ENCODE assay signal across 8 mouse cellular contexts in genomic region chr11:97050944-97051586, GRCm38 (mm10). TPM values are rescaled to one million over a fixed set of nuclear protein-coding genes. Genes with fewer than 3 reads are reported as not detected.
A peak's percentile ranks its signal among the peaks of the same experiment; 100 is the strongest.
DNase-seq lines count a peak whose midpoint lies in the region; ATAC-seq and TF ChIP-seq lines count a peak whose summit lies in the region.

No protein-coding gene starts in this region.

- H3K27ac ChIP-seq in neural tube, embryonic 11.5 days (ENCODE audit: low read depth, low read length), result no peak overlapping the region
- H3K27ac ChIP-seq in midbrain, postnatal 0 days (ENCODE audit: low read depth, low read length), result peak overlapping the region; percentile 7

- WGBS in neural tube, embryonic 11.5 days, result 33% methylated on average over 13 of the region's 13 CpGs
- 16% methylated on average over 13 of the region's 13 CpGs for WGBS in midbrain, postnatal 0 days

- no peaks in the 10 kb centered on the region for H3K27me3 ChIP-seq in neural tube, embryonic 11.5 days (ENCODE audit: control insufficient read depth, insufficient read depth, low read length)
- H3K27me3 ChIP-seq in midbrain, postnatal 0 days (ENCODE audit: insufficient read depth, low read length), result no peaks in the 10 kb centered on the region

- peak overlapping the region; percentile 95 for H3K4me2 ChIP-seq in neural tube, embryonic 11.5 days (ENCODE audit: low read depth)
- H3K4me2 ChIP-seq in midbrain, postnatal 0 days (ENCODE audit: low read depth, low read length, poor library complexity, severe bottlenecking), result peak overlapping the region; percentile 83

- no peaks in the 10 kb centered on the region for H3K9me3 ChIP-seq in neural tube, embryonic 11.5 days (ENCODE audit: control insufficient read depth, low read length)
- no peaks in the 10 kb centered on the region for H3K9me3 ChIP-seq in midbrain, postnatal 0 days (ENCODE audit: low read length)

- no peak for ATAC-seq in neural tube, embryonic 11.5 days (ENCODE audit: insufficient read depth, low FRiP score, low TSS enrichment)
- peak; percentile 46 for ATAC-seq in midbrain, postnatal 0 days (ENCODE audit: low FRiP score)
- ATAC-seq in erythroid progenitor cell, adult 5-6 weeks (replicated peaks; ENCODE audit: low FRiP score, poor library complexity, severe bottlenecking), result no peak

- peak; percentile 27 to 28 for DNase-seq in cerebellum, adult 18-20 months
- no peak for DNase-seq in cerebellum, adult 11-12 months
- DNase-seq in neural tube, embryonic 11.5 days (ENCODE audit: low spot score), result no peak
- DNase-seq in neural tube, embryonic 10.5 days (ENCODE audit: extremely low spot score, low spot score), result no peak
- peak; percentile 42 for DNase-seq in induced T-regulatory cell, adult 2 months (ENCODE audit: low read depth)
- DNase-seq in midbrain, postnatal 0 days (ENCODE audit: low spot score), result peak; percentile 48
- DNase-seq in left cerebral cortex, postnatal 25 days (ENCODE audit: low spot score in 2 of 2), result no peak

- intact Hi-C loops in left cerebral cortex, postnatal 25 days (cut with DNase I), result no loop called here

- TF ChIP-seq CTCF in midbrain, postnatal 0 days (IDR thresholded peaks at IDR 0.05), result no peak

- peak overlapping the region; percentile 71 for H3K4me3 ChIP-seq in neural tube, embryonic 11.5 days (ENCODE audit: low read depth, low read length)
- peak overlapping the region; percentile 46 for H3K4me3 ChIP-seq in midbrain, postnatal 0 days (ENCODE audit: low read depth, low read length)

- H3K36me3 ChIP-seq in neural tube, embryonic 11.5 days (ENCODE audit: control insufficient read depth, insufficient read depth, low read length), result peaks cover 5% of the 10 kb centered on the region
- H3K36me3 ChIP-seq in midbrain, postnatal 0 days (ENCODE audit: insufficient read depth, low read length), result peaks cover 42% of the 10 kb centered on the region

- peaks cover 11% of the 10 kb centered on the region for H3K4me1 ChIP-seq in neural tube, embryonic 11.5 days (ENCODE audit: control insufficient read depth, insufficient read depth, low read length)
- H3K4me1 ChIP-seq in midbrain, postnatal 0 days (ENCODE audit: insufficient read depth, low read length), result peaks cover 10% of the 10 kb centered on the region; the same call in 1 of the 2 replicates

- peak overlapping the region; percentile 80 for H3K9ac ChIP-seq in neural tube, embryonic 11.5 days (ENCODE audit: low read length)
- H3K9ac ChIP-seq in midbrain, postnatal 0 days (replicated peaks; ENCODE audit: low read length, poor library complexity, severe bottlenecking), result peak overlapping the region; percentile 51

RNA-seq across cellular contexts. Expression of gene Osbpl7, which starts 0.6 kb away (rescaled TPM):
- polyA plus RNA-seq in neural tube, embryonic 11.5 days (2014; fragmentation: Nextera tagmentation; extraction: Ambion mirVana), result 5.3 and 7.2 TPM in 2 replicates
- 12.6 and 14.6 TPM in 2 replicates for total RNA-seq in midbrain, postnatal 0 days (2014; rRNA removed)
- 10.7 and 13.9 TPM in 2 replicates for polyA plus RNA-seq in midbrain, postnatal 0 days (2015; fragmentation: Nextera tagmentation; extraction: Ambion mirVana)
- total RNA-seq in left cerebral cortex, postnatal 25 days (2021), result 10 to 100 TPM; 11.2 to 15.3 TPM
- 1.3 and 2.9 TPM in 2 replicates for total RNA-seq in erythroid progenitor cell, adult 5-6 weeks (2015; ENCODE audit: low replicate concordance)
- 1.4 and 22.7 TPM in 2 replicates for total RNA-seq in erythroid progenitor cell, adult 5-6 weeks (2017; ENCODE audit: low replicate concordance)

RNA-seq across cellular contexts. Expression of gene Mrpl10, which starts 9.7 kb away (rescaled TPM):
- polyA plus RNA-seq in neural tube, embryonic 11.5 days (2014; fragmentation: Nextera tagmentation; extraction: Ambion mirVana), result 75.8 and 78.7 TPM in 2 replicates
- 42.1 and 67.7 TPM in 2 replicates for total RNA-seq in midbrain, postnatal 0 days (2014; rRNA removed)
- polyA plus RNA-seq in midbrain, postnatal 0 days (2015; fragmentation: Nextera tagmentation; extraction: Ambion mirVana), result 56.6 and 63.7 TPM in 2 replicates
- total RNA-seq in left cerebral cortex, postnatal 25 days (2021), result 10 to 100 TPM; 67.9 to 68.8 TPM
- total RNA-seq in erythroid progenitor cell, adult 5-6 weeks (2015; ENCODE audit: low replicate concordance), result 5.0 and 15.5 TPM in 2 replicates
- 4.6 and 5.3 TPM in 2 replicates for total RNA-seq in erythroid progenitor cell, adult 5-6 weeks (2017; ENCODE audit: low replicate concordance)

RNA-seq across cellular contexts. Expression of gene Lrrc46, which starts 9.9 kb away (rescaled TPM):
- polyA plus RNA-seq in neural tube, embryonic 11.5 days (2014; fragmentation: Nextera tagmentation; extraction: Ambion mirVana), result 2.7 and 3.1 TPM in 2 replicates
- 1.4 and 2.7 TPM in 2 replicates for total RNA-seq in midbrain, postnatal 0 days (2014; rRNA removed)
- polyA plus RNA-seq in midbrain, postnatal 0 days (2015; fragmentation: Nextera tagmentation; extraction: Ambion mirVana), result 2.4 and 3.3 TPM in 2 replicates
- total RNA-seq in left cerebral cortex, postnatal 25 days (2021), result under 1 TPM; 0.66 to 0.71 TPM
- total RNA-seq in erythroid progenitor cell, adult 5-6 weeks (2015; ENCODE audit: low replicate concordance), result not detected in 2 replicates
- not detected in 2 replicates for total RNA-seq in erythroid progenitor cell, adult 5-6 weeks (2017; ENCODE audit: low replicate concordance)

RNA-seq across cellular contexts. Expression of gene Scrn2, which starts 21.3 kb away (rescaled TPM):
- 20.9 and 26.5 TPM in 2 replicates for polyA plus RNA-seq in neural tube, embryonic 11.5 days (2014; fragmentation: Nextera tagmentation; extraction: Ambion mirVana)
- total RNA-seq in midbrain, postnatal 0 days (2014; rRNA removed), result 19.6 and 22.3 TPM in 2 replicates
- 11.1 and 11.9 TPM in 2 replicates for polyA plus RNA-seq in midbrain, postnatal 0 days (2015; fragmentation: Nextera tagmentation; extraction: Ambion mirVana)
- 1 to 10 TPM; 3.6 to 3.7 TPM for total RNA-seq in left cerebral cortex, postnatal 25 days (2021)
- total RNA-seq in erythroid progenitor cell, adult 5-6 weeks (2015; ENCODE audit: low replicate concordance), result not detected in 2 replicates
- total RNA-seq in erythroid progenitor cell, adult 5-6 weeks (2017; ENCODE audit: low replicate concordance), result not detected in 2 replicates

RNA-seq across cellular contexts. Expression of gene Sp6, which starts 37.9 kb away (rescaled TPM):
- 0.09 and 0.20 TPM in 2 replicates for polyA plus RNA-seq in neural tube, embryonic 11.5 days (2014; fragmentation: Nextera tagmentation; extraction: Ambion mirVana)
- 0.33 and 1.1 TPM in 2 replicates for total RNA-seq in midbrain, postnatal 0 days (2014; rRNA removed)
- polyA plus RNA-seq in midbrain, postnatal 0 days (2015; fragmentation: Nextera tagmentation; extraction: Ambion mirVana), result 0.43 and 0.51 TPM in 2 replicates
- 1 to 10 TPM; 2.1 to 2.2 TPM for total RNA-seq in left cerebral cortex, postnatal 25 days (2021)
- total RNA-seq in erythroid progenitor cell, adult 5-6 weeks (2015; ENCODE audit: low replicate concordance), result not detected in 2 replicates
- not detected in 2 replicates for total RNA-seq in erythroid progenitor cell, adult 5-6 weeks (2017; ENCODE audit: low replicate concordance)

Comparison
In these comparisons a context has a peak if more than half of its experiments do, and no peak if none do; other contexts are left out.
1. DNase-seq: peak in cerebellum, adult 18-20 months (2 of 2), induced T-regulatory cell, adult 2 months (single experiment) and midbrain, postnatal 0 days (single experiment); none in cerebellum, adult 11-12 months (single experiment), neural tube, embryonic 11.5 days (single experiment), neural tube, embryonic 10.5 days (single experiment) and left cerebral cortex, postnatal 25 days (0 of 2).